Mouse (Mus musculus) lung, adult 2 months (tissue): ENCODE measurements around the gene Ccdc163.

ENCODE experiments used
- CTCF ChIP-seq: fragments of 200-500 bp; IDR thresholded peaks from 2 replicates; pipeline ENCODE4 v1.5.1; 2011; ENCODE audit warnings: mild to moderate bottlenecking, low read length, control low read depth; ENCODE audit not compliant: insufficient read depth
- POLR2A ChIP-seq: fragments of 200-500 bp; IDR thresholded peaks from 2 replicates; pipeline ENCODE4 v1.6.1; 2011; ENCODE audit warnings: low read depth, mild to moderate bottlenecking, control low read depth, low read length, borderline replicate concordance; ENCODE audit errors: extremely low read depth

GRCm38 (mm10) chr4:116786587-116786986 is 78.3 kb downstream of the Ccdc163 start:
- TF ChIP-seq POLR2A, result no peak
- 0 out of 2 replicates have a peak, but pooled peaks have one; percentile 8 for TF ChIP-seq CTCF
